Mouse (Mus musculus): ENCODE data around the gene Astn1.

Astn1 gene

DNA sequence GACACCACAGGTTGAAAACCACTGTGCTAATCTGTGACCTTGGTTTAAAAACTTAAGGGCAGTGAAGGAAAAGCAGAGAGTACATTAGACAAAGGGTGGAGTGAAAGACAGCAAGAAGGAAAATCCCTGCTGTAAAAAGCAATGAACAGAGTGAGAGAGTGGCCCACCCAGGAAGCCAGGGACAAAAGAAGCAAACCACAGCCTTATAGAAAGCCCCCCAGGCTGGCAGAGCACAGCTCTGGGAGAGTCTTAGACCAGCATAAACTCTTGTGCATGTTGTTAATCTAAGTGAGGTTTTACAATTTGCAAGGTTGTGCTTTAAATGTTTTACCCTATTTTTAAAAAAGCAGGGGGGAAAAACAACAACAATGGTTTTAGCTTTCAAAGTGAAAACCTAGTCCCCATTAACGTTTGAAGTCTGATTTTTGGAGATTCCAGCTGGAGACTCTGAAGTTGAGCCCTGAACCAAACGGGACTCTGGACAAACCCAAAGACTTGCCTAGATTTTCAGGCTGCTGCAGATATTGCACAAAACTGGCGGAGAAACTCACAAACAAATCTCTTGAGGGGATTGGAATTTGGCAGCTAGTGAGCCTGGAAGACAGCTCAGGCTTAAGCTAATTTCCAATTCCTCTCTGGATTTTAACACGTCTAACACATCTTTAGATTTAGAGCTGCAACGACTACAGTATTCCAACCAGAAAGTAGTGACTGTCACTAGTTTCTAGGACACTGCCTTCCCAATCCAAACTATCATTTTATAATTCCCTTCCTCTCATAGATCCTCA, 377.3 kb downstream of the Astn1 start:
- no peak for DNase-seq (ENCODE audit: inconsistent ontology term)

DNA sequence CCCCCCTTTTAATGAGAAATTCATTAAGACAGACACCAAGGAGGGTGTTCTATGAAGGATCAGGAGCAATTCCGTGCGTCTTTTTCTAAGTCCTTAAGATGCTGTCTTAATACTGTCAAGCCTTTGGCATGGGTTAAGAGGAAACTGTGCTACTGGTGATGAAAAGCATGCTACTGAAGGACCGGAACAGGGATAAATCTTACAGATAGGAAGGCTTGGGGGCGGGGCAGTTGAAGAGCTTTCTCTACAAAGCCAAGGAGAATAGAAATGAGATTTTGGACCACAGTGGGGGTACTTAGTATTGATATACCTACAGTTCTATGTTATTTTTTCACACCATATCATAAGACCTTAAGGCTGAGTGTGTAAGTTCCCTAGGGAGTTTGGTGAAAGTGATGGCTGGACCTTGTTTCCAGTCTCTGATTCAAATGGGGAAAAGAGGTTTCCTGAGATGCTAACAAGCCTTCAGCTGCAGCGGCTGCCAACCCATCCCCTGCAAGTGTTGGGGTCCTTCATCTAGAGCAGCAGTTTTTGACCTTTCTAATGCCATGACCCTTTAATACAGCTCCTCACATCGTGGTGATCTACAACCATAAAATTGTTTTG, 378.2 kb downstream of the Astn1 start:
- DNase-seq (ENCODE audit: inconsistent ontology term), result no peak

DNA sequence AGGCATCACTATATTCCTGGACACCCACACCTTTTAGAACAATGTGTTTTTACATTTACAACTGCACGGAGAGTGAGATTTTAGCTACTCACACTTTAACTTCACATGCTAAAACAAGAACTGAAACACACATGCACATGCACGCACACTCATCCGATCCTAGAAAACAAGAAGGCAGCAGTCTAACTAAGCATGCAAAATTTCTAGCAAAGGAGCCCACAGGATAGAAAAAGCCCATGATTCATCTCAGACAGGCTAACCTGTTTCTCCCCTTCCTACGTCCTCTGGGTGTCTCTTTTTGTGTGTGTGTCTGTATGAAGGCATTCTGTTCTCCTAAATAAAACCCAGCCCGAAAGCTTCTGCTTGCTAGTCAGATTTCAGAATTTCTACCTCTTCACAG, 378.9 kb downstream of the Astn1 start:
- no peak for DNase-seq (ENCODE audit: inconsistent ontology term)
